Mouse (Mus musculus): Measurements from ENCODE around the gene Tfec.

Gene Tfec

DNA sequence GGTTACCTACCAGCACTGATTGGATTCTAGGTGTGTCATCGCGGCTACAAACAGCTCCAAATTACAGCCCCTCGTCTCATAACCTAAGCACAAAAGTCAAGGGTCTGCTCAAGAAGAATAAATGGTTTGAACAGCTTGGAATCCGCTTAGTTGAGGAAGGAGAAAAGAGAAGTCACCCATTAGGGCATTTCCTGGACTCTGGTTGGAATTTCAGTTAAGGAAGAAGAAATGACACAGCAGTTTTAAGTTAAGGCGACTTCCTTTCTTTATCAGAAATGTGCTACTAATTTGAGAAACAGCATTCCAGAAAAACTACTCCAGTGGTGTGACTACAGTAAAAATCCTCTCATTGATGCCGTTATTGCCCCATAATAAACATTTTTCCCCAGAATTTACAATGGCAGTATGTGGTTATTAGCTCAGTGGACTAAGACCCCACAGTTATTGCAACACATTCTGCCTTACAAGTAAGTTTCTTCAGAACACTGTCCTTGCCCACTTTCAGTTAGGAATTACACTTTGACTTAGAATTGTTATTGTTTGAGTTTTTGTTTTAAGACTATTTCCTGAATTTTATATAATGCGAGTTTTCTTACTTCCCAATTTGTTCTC, at the start of gene Tfec:
Tfec (minus strand) TSS at position 191 of the 612 bp plus-strand sequence.
- DNase-seq (ENCODE audit: low spot score in 2 of 2), result no peak

DNA sequence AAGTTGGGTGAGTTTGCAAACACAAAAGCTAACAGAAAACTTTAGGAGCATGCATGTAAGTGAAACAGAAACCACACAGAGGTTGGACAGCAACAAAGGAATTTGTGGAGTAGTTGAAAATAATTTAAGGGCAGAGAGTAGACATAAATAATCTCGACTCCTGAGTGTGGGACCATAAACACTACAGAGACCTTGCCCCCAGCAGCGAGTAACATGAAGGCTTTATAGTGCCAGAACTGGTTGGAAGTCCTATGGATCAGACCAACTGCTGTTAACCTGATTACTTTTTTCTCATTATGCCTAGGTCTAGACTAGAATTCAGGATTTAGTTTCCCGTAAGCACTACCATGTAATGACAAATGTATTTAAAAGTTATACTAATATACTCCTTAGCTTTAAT, 49.6 kb upstream of the Tfec start:
- no peak for DNase-seq (ENCODE audit: low spot score in 2 of 2)

DNA sequence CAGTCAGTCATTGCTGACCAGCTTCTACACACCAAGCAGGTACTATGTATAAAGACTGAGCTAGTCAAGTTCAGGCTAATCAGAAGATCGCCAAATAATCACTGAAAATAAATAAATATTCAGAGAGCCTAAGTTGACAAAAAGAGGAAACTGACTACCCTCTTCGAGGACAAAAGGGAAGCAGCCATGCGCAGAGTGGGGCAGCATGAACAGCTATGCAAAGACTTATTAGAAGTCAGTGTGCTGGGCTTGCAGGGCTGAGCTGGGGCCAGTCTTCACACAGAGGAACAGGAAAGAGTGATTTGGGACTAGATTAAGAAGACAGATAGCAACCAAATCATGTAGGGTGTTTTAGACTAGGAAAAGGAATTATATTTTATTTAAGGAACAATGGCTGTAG, 45.3 kb upstream of the Tfec start:
- no peak for DNase-seq (ENCODE audit: low spot score in 2 of 2)

DNA sequence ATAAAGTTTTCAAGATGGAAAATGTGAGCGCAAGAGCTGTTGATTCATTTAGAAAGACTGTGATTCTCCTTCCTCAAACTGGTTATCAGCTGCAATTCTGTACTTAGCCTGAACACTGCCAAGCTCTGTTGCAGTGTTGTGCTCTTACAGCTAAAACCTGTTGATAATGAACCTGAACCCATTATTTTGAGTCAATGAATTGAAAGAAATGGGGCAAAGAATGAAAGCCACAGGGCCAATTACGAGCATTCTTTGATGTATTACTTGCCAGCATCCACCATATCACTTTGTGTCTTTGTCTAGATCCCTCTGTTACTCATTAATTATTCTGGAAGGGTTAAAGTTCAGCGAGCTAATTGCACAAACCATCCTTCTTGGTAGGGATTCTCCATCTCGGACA, 44.2 kb upstream of the Tfec start:
- DNase-seq (ENCODE audit: low spot score in 2 of 2), result no peak

GRCm38 (mm10) chr6:16931059-16931458, 32.8 kb upstream of the Tfec start:
- no peak for DNase-seq (ENCODE audit: low spot score in 2 of 2)

- no peak for DNase-seq (ENCODE audit: low spot score in 2 of 2)
Measured at GRCm38 (mm10) chr6:16920111-16920656, 21.9 kb upstream of the Tfec start.

DNA sequence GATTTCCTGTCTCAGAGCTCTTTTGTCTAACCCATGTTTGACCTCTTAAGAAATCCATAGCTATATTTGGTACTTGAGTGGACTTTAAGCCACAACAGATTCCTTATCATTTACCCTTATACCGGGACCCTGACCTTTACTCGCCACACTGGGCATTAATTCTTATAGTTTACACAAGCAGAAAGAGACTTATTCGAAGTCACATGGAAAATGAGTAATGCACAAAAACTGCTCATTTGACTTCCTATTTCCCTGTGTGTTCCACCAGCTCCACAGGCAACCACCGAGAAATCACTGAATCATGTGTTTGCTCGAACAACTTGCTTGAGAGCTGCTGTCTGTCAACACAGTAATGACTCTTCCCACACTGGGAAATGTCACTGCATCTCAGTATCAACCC, 6.4 kb downstream of the Tfec start:
- DNase-seq (ENCODE audit: low spot score in 2 of 2), result no peak

- DNase-seq (ENCODE audit: low spot score in 2 of 2), result no peak
Measured at GRCm38 (mm10) chr6:16883537-16884307, 14.5 kb downstream of the Tfec start.

- no peak for DNase-seq (ENCODE audit: low spot score in 2 of 2)
Measured at GRCm38 (mm10) chr6:16874021-16874542, 24.2 kb downstream of the Tfec start.

GRCm38 (mm10) chr6:16870067-16870466, 28.2 kb downstream of the Tfec start:
- DNase-seq (ENCODE audit: low spot score in 2 of 2), result no peak

GRCm38 (mm10) chr6:16868314-16868713, 29.9 kb downstream of the Tfec start:
- no peak for DNase-seq (ENCODE audit: low spot score in 2 of 2)

- no peak for DNase-seq (ENCODE audit: low spot score in 2 of 2)
Measured at GRCm38 (mm10) chr6:16862753-16863508, 35.3 kb downstream of the Tfec start.

DNA sequence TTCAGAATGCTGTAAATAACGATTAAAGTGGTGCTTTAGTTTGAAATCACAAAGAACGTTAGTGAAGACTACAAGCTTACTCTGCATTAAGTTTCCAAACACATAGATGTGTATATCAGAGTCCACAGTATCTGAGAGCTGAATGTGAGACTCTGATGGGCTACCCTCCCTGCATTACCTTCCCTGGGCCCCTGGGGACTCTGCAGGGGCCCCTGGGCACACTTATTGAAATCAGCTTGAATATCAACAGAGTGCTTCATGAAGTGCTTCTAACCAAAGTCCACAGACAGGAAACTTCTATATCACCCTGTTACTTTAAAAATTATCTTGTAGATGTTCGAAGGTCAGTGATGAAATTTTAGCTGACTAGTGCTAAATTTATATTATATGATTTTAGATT, 36.2 kb downstream of the Tfec start:
- DNase-seq (ENCODE audit: low spot score in 2 of 2), result no peak

GRCm38 (mm10) chr6:16855879-16856545, 42.2 kb downstream of the Tfec start:
- DNase-seq (ENCODE audit: low spot score in 2 of 2), result no peak

DNA sequence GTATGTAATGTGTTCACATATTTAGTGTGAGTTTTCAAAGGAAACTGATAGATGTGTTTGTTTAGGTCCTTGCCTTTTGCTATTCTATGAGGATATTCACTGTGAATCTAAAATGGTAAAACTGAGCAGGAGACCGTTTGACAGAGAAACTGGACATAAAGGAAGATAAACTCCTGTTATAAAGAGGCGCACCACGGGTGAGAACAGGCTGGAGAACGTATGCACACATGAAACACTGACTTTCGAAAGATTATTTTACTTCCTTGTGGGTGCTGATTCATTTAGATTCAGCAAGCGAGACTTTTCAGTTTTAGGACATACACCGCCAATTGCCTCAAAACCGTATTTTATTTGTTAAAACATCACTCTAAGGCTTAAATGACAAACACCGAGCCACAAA, 43.3 kb downstream of the Tfec start:
- no peak for DNase-seq (ENCODE audit: low spot score in 2 of 2)

- DNase-seq (ENCODE audit: low spot score in 2 of 2), result no peak
Measured at GRCm38 (mm10) chr6:16846521-16846920, 51.7 kb downstream of the Tfec start.

GRCm38 (mm10) chr6:16835631-16836030, 62.6 kb downstream of the Tfec start:
- no peak for DNase-seq (ENCODE audit: low spot score in 2 of 2)

DNA sequence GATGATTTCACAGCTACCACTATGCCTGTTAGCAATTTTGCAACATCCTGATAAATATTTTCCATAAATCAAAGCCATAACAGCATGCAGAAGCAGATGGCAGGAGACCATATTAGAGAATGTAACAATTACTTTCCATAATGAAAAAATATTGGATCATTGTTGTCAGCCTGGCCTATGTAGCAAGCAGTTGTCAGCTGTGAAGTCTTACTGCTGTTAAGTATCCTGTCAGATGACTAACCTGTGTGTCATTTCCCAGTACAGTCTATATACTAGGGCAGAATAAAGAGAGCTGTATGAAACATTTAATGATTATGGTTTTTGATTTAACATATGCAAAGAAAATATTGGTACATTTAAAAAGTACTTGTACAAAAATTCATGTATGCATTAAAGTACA, 69.9 kb downstream of the Tfec start:
- no peak for DNase-seq (ENCODE audit: low spot score in 2 of 2)

GRCm38 (mm10) chr6:16821985-16822384, 76.3 kb downstream of the Tfec start:
- no peak for DNase-seq (ENCODE audit: low spot score in 2 of 2)

DNA sequence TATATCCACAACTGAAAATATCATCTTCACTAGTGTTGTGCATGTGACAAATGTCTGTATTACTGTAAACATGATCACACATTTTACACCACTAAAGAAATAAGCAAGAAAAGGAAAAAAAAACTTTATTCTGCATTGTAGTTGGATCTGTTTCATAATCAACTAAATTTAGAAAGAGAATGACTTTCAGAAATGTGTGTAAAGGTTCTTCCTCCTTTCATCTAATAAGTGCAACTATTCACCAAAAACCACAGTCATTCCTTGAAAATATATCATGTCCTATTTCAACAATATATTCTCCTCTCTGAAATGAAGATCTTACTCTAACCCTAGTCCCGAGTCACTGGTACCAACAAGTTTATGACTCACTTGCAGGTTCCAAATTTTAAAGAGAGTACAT, 91.9 kb downstream of the Tfec start:
- DNase-seq (ENCODE audit: low spot score in 2 of 2), result no peak

DNA sequence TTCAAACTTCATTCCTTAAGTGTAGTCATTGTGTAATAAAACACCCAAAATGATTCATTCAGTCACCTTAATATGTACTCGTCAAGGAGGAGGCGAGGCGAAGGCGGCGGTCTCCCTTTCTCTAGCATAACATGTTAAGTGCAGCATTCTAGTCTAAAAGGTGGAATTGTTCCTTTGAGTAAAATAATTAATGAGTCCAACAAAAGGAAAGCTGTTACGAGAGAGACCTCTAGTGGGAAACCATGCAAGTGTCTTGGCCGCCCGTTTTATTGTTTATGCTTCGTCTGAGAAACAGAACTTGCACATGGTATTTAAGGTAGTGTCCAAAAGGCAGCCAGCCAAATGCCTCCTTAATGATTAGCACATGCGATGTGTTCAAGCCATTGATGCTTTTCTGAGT, 100.6 kb downstream of the Tfec start:
- peak; percentile 36 to 37 for DNase-seq (ENCODE audit: low spot score in 2 of 2)

DNA sequence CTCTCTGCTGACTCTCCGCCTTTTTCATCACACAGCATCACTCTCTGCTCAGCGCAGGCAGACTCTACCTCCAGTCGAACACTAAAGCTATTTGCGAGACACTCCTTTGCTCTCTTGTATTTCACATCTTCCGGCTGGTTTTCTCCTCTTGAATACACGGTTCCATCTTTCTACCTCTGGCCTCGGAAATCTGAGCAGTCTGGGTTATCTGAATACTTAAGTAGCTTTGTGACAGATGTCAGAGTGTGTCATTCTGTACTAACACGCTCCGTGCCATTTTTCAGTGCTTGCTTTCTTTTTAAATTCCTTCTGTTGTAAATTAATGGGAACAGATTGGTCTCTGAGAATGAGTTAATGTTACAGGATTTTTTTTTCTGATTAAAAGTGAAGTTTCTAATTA, 101.3 kb downstream of the Tfec start:
- DNase-seq (ENCODE audit: low spot score in 2 of 2), result no peak

Measured in frontal cortex, postnatal 14 days (tissue).